Mouse (Mus musculus) cerebellum, adult 11 months (tissue): Measurements from ENCODE around the gene Itga3.
A peak's percentile ranks its signal among the peaks of the same experiment; 100 is the strongest.

Source experiments
- DNase-seq: peaks from one replicate; pipeline ENCODE4 v3.0.0; 2022

Itga3 gene

GRCm38 (mm10) chr11:95076536-95077111 is at the start of gene Itga3:
Gene Itga3, minus strand, starts transcription at chr11:95076801.
- peak; percentile 74 for DNase-seq

- no peak for DNase-seq
Observed at GRCm38 (mm10) chr11:95125366-95125948, 48.9 kb upstream of the Itga3 start.

- DNase-seq, result no peak
Observed at GRCm38 (mm10) chr11:95122100-95122489, 45.5 kb upstream of the Itga3 start.

DNA sequence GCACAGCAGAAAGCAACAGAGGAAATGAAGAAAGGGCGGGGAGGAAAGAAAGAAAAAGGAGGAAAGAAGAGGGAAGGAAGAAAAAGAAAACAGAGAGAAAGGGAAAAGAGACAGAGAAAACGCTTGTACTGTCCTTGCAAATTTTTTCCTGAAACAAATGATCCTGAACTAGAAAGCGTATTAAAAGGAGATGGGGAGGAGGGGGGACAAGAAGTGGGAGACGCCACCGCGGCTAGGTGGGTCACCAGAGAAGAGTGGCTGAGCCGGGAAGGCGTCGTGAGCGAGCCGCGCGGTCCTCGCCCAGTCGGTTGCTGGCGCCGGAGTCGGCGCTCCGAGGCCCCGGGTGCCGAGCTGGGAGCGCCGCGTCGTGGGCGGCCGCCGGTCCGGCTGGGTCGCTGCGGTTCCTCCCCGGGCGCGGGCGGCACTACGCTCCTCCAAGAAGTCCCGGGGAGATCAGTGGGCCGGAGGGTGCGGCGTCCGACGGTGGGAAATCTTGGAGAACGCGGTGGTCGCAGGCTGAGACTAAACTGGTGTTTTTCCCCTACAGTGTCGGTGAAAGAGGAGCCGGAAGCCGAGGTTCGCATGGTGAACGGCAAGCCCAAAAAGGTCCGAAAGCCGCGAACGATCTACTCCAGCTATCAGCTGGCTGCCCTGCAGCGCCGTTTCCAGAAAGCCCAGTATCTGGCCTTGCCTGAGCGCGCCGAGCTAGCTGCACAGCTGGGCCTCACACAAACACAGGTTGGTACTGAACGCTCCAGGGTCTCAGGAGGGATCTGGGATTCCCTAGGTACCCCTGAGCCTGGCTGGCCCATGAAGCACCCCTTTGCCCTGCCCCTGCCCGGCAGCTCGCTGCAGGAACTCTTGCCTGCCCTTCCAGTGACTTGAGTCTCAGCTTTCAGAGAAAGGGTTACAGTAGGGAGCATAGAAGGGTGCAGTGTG is 44.8 kb upstream of the Itga3 start:
- no peak for DNase-seq

DNA sequence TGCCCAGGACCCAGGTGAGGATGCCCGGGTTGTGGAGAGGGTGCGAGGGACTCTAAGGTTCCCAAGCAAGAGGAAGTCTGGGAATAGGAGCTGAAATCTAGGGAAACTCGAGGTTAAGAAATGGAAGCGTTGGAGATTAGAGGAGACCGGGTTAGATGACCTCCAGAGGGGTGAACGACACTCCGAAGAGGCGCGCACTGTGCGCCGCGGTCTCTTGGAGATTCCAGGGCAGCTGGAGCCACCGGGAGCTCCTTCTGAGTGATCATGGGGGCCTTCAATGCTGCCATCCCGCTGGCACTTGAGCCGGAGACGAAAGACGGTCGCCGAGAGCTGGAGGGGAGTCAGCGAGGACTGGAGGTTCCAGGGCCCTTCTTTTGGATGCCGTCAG is 44.0 kb upstream of the Itga3 start:
- DNase-seq, result no peak

DNA sequence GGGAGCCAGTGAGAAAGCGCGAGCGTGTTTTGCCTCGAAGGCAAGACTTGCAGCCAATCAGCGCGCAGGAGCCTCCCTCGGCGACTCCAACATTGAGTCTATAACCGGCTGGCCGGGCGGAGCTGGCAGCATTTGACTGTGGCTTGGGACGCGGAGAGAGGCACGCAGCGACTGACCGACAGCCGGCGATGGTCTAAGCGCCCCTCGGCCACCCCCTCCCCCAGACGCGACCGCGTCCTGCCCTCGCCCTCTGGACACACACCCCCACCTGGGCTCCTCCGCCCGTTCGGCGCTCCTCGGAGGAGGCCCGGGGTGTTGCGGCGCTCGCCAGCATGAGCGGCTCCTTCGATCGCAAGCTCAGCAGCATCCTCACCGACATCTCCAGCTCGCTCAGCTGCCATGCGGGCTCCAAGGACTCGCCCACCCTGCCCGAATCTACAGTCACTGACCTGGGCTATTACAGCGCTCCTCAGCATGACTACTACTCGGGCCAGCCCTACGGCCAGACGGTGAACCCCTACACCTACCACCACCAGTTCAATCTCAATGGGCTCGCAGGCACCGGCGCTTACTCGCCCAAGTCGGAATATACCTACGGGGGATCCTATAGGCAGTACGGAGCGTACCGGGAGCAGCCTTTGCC is 43.5 kb upstream of the Itga3 start, which contains the start of gene Dlx3:
TSS of gene Dlx3 (plus strand) at position 130 of the 643 bp plus-strand sequence.
- DNase-seq, result no peak

GRCm38 (mm10) chr11:95118505-95118904 is 41.9 kb upstream of the Itga3 start:
- peak; percentile 38 for DNase-seq

DNA sequence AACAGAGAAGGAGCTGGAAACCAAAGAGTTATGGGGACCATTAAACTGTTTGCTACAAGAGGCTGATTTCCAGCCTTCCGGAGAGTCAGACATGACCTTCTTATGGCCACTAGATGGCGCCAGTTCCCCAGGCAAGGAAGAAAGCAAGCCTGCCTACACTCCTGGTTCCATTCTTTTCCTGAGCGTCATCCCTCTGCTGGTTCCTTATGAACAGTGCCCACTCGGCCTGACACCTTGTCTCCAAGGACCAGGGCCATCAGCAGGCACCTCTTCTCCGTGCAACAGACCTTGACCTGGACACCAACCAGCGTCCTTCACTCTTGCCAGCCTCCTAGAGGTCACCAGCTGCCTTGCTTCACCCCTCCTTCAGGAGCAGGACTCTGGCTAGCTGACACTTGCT is 40.4 kb upstream of the Itga3 start:
- DNase-seq, result peak; percentile 55

DNA sequence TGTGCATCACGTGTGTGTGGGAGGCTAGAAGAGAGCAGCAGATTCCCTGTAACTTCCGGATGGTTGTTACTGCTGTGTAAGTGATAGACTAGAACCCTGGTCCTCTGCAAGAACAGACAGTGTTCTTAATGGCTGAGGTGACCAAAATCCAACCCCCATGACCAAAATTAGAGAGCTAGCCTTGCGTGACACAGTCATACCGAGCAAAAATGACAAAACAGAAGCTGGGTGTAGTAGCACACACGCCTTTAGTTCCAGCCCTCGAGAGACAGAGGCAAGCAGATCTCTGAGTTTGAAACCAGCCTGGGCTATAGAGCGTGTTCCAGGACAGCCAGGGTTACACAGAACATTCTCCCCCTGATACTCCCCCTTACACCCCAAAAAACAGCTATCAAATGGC is 33.5 kb upstream of the Itga3 start:
- no peak for DNase-seq

- DNase-seq, result no peak
Observed at GRCm38 (mm10) chr11:95109000-95109399, 32.4 kb upstream of the Itga3 start.

DNA sequence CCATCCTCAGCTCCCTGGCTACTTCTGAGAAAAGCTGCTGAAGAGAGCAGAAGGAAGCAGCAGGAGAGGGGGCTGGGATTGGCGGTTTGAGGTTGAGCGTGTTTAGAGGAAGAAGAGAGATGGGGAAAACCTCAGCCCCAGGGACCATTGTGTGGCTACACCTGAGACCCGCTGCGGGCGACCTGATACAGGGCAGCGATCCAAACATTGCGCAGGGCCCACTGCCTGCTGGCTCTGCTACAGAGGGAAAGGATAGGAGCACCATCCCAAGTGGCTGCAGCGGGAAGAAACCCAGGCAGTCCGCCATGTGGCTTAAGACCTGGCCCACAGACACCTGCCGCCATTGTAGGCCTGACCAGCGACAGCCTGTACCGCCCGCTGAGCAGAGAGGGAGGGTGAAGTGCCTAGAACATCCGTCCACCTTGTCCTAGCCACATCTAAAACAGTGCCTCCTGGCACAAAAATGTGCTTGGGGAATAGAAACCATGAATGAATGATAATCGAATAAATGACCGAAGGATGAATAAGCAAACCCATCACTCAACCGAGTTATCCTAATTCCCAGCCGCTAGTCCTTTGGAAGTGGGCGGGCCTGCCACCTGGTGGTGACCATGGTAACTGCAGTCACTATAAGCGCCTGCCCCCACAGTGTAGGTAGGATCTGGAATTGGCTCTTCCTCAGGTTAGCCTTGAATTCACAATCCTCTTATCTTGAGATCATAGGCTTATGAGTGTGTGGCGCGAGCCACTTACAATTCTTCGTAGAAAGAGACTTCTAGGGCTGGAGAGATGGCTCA is 30.0 kb upstream of the Itga3 start:
- DNase-seq, result peak; percentile 88

DNA sequence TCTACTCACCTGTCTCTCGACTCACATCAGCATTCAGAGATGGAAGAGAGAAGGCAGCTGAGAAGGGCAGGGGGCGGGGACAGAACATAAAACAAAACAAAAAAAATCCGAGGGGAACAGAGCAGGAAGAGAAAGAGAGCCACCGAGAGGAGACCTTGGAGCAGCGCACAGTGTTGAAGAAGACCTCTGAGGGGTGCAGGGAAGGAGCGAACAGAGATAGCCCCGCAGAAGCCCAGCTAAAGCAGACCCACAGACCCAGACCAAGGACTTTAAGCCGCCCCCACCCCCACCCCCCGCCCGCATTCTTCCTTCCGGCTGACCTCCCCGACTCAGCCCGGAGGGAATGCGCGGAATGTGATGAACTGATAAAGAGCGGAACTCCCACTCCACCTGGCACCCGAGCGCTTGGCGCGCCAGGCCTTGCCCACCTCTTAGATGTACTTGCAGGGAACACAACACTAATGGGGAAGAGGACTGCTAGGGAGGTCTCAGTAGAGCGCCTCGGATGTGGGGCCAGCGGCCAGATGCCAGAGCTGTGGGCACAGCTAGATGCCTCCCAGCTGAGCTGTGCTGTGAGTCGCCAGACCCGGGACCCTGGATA is 28.8 kb upstream of the Itga3 start:
- no peak for DNase-seq

GRCm38 (mm10) chr11:95104266-95104665 is 27.7 kb upstream of the Itga3 start:
- no peak for DNase-seq

DNA sequence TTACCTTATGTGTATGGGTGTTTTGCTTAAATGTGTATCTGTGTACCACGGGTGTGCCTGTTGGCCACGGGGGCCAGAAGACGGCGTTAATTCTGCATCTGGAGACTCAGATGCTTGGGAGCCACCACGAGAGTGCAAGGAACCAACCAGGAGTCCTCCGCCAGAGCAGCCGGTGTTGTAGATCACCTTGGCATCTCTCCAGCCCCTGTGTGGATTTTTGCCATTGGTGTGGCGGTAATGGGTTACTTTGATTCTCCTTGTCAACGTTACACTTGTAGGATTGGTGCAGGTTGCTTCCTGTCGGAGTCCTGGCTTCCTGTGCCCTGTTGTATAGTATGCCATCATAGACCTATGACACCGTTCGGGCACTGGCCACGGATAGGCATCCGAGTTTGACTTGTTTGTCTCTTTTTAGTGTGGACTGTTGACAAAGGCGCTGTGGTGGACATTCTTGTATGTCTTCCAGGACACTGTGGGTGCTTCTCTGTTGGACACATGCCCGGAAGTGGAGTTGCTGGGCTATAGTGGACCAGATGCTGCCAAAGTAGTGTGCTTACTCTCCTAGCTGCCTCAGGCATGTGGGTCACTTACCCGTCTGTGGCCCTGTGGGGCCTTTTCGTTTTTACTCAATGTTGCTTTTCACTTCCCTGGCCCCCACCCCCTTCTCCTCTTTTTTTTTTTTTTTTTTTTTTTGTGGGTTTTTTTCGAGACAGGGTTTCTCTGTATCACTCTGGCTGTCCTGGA is 25.7 kb upstream of the Itga3 start:
- no peak for DNase-seq

- DNase-seq, result no peak
Observed at GRCm38 (mm10) chr11:95101071-95101788, 24.6 kb upstream of the Itga3 start.

DNA sequence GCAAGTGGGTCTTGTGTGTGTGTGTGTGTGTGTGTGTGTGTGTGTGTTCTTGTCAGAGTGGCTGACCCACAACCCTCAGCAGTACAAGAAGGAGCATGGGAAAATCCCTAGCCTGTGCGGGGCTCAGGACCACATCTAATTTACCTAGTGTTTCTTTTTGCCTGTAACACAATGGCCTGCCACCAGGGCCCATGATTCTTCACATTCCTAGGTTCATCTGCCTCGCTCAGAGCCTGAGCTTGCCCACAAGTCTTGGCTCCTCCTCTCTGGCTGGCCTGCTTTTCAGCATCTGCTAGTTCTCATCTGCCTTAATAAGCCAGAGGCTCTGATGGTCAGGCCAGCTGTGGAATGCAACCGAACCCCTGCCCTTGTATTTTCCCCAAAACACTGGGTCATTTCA is 23.8 kb upstream of the Itga3 start:
- DNase-seq, result no peak

- no peak for DNase-seq
Observed at GRCm38 (mm10) chr11:95098346-95099095, 21.9 kb upstream of the Itga3 start.

GRCm38 (mm10) chr11:95097889-95098288 is 21.3 kb upstream of the Itga3 start:
- no peak for DNase-seq

GRCm38 (mm10) chr11:95096608-95097373 is 20.2 kb upstream of the Itga3 start:
- no peak for DNase-seq
